ENCODE assay signal across 11 mouse cellular contexts in the genomic region with DNA sequence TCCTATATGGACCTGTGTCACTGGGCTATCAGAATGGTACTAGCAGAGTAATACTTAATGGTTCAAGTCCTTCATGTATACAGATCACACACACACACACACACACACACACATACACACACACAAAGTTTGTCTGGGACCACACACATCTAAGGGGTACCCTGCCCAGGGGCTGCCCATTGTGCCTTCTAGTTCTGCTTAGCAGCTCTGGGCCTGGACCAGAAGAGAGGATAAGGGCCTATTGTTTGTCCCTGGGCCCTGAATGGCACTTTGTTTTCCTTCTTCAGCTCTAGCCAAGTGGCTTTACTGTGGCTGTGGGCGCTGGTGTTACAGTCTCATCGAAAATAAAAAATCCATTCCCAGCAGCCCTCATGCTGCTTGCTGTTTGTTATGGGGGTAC. TPM values are rescaled to one million over a fixed set of nuclear protein-coding genes. Genes with fewer than 3 reads are reported as not detected.
DNase-seq lines count a peak whose midpoint lies in the region; ATAC-seq lines count a peak whose summit lies in the region.
"Had no signal": no experiment of that assay in that cellular context is flagged by ENCODE, and none has a peak within 500 bp of the region (broad histone marks: within the 10 kb centered on the region; RNA-seq: fewer than 3 reads in every experiment).

No protein-coding gene starts in this region.

- no peak overlapping the region for H3K4me3 ChIP-seq in forebrain, embryonic 16.5 days (replicated peaks; ENCODE audit: low read length)
- H3K4me3 ChIP-seq in neural tube, embryonic 14.5 days (ENCODE audit: low read depth, low read length): no peak overlapping the region
- H3K4me3 ChIP-seq: neural tube, embryonic 12.5 days had no signal

- no peak overlapping the region for H3K27ac ChIP-seq in forebrain, embryonic 16.5 days (ENCODE audit: low read length)
- peak overlapping the region; percentile 34; the same call in 1 of the 2 replicates for H3K27ac ChIP-seq in neural tube, embryonic 14.5 days (ENCODE audit: low read depth, low read length)
- H3K27ac ChIP-seq: neural tube, embryonic 12.5 days had no signal

- H3K4me1 ChIP-seq in forebrain, embryonic 16.5 days (replicated peaks; ENCODE audit: control insufficient read depth, insufficient read depth, low read length): peaks cover 11% of the 10 kb centered on the region; the same call in 1 of the 2 replicates
- peaks cover 11% of the 10 kb centered on the region; the same call in 1 of the 2 replicates for H3K4me1 ChIP-seq in neural tube, embryonic 14.5 days (ENCODE audit: control insufficient read depth, insufficient read depth, low read length)

- no peak overlapping the region for H3K4me2 ChIP-seq in forebrain, embryonic 16.5 days (ENCODE audit: low read length)
- H3K4me2 ChIP-seq in neural tube, embryonic 14.5 days (ENCODE audit: low read depth, low read length): no peak overlapping the region
- H3K4me2 ChIP-seq: neural tube, embryonic 12.5 days had no signal

- H3K36me3 ChIP-seq in forebrain, embryonic 16.5 days (ENCODE audit: control insufficient read depth, insufficient read depth): no peaks in the 10 kb centered on the region
- no peaks in the 10 kb centered on the region for H3K36me3 ChIP-seq in neural tube, embryonic 14.5 days (ENCODE audit: control insufficient read depth, insufficient read depth, low read length)
- H3K36me3 ChIP-seq: G1E; neural tube, embryonic 12.5 days had no signal

- intact Hi-C loops in left cerebral cortex, postnatal 4 days (cut with DNase I): no loop called here

- H3K27me3 ChIP-seq in forebrain, embryonic 16.5 days (replicated peaks; ENCODE audit: control insufficient read depth, insufficient read depth, low read length): no peaks in the 10 kb centered on the region
- no peaks in the 10 kb centered on the region for H3K27me3 ChIP-seq in neural tube, embryonic 14.5 days (ENCODE audit: control insufficient read depth, insufficient read depth, low read length)
- H3K27me3 ChIP-seq: neural tube, embryonic 12.5 days had no signal

- DNase-seq in left cerebral cortex, postnatal 4 days: peak; percentile 39
- DNase-seq in left cerebral cortex, adult 11 months (ENCODE audit: low spot score): no peak
- peak; percentile 70 for DNase-seq in layer of hippocampus, adult 9-11 months
- DNase-seq in ovary, postnatal 10 days (ENCODE audit: low spot score): no peak
- no peak for DNase-seq in thymus, postnatal 4 days
- DNase-seq: kidney, adult 11 months; lung, adult 18-20 months had no signal

- 6% methylated on average over 2 of the region's 2 CpGs for WGBS in forebrain, embryonic 16.5 days
- WGBS in neural tube, embryonic 14.5 days: 39% methylated on average over 2 of the region's 2 CpGs

- H3K9me3 ChIP-seq in forebrain, embryonic 16.5 days (ENCODE audit: control insufficient read depth, low read length): no peaks in the 10 kb centered on the region
- H3K9me3 ChIP-seq in neural tube, embryonic 14.5 days (ENCODE audit: control insufficient read depth, low read length): no peaks in the 10 kb centered on the region
- H3K9me3 ChIP-seq: G1E; neural tube, embryonic 12.5 days had no signal

- ATAC-seq in forebrain, embryonic 16.5 days: peak; percentile 59
- ATAC-seq in neural tube, embryonic 14.5 days (ENCODE audit: low read depth): no peak; the same call in 1 of the 2 replicates

- no peak overlapping the region for H3K9ac ChIP-seq in forebrain, embryonic 16.5 days (replicated peaks; ENCODE audit: low read depth, low read length)
- H3K9ac ChIP-seq in neural tube, embryonic 14.5 days (replicated peaks; ENCODE audit: low read depth, low read length): no peak overlapping the region
- H3K9ac ChIP-seq: neural tube, embryonic 12.5 days had no signal

RNA-seq across cellular contexts. Expression of a gene that starts 49.3 kb away (rescaled TPM):
- 10 to 100 TPM; 42.6 to 44.2 TPM for total RNA-seq in left cerebral cortex, postnatal 4 days (2021)
- polyA plus RNA-seq in forebrain, embryonic 16.5 days (2015; fragmentation: Nextera tagmentation; extraction: Ambion mirVana): 30.6 and 33.3 TPM in 2 replicates
- polyA plus RNA-seq in neural tube, embryonic 14.5 days (2014; fragmentation: Nextera tagmentation; extraction: Ambion mirVana): 22.5 and 23.8 TPM in 2 replicates

RNA-seq across cellular contexts. Expression of a gene that starts 55.9 kb away (rescaled TPM):
- 10 to 100 TPM; 85.3 to 88.6 TPM for total RNA-seq in left cerebral cortex, postnatal 4 days (2021)
- polyA plus RNA-seq in forebrain, embryonic 16.5 days (2015; fragmentation: Nextera tagmentation; extraction: Ambion mirVana): 8.9 and 9.2 TPM in 2 replicates
- 14.3 and 16.9 TPM in 2 replicates for polyA plus RNA-seq in neural tube, embryonic 14.5 days (2014; fragmentation: Nextera tagmentation; extraction: Ambion mirVana)

Comparison
In these comparisons a context has a peak if more than half of its experiments do, and no peak if none do; other contexts are left out.
1. DNase-seq: peak in left cerebral cortex, postnatal 4 days (single experiment) and layer of hippocampus, adult 9-11 months (single experiment); none in left cerebral cortex, adult 11 months (single experiment), ovary, postnatal 10 days (single experiment) and thymus, postnatal 4 days (single experiment).